Mouse (Mus musculus) thymus, postnatal 4 days (tissue): Measurements from ENCODE around the gene Slc17a2.
"Not testable (repeated sequence)": the region's sequence is repeated elsewhere in the genome, so short reads cannot be mapped to it uniquely, and the experiment has no call there.

Experiments used
- DNase-seq: peaks from one replicate; pipeline ENCODE4 v3.0.0; 2021

The Slc17a2 gene

DNA sequence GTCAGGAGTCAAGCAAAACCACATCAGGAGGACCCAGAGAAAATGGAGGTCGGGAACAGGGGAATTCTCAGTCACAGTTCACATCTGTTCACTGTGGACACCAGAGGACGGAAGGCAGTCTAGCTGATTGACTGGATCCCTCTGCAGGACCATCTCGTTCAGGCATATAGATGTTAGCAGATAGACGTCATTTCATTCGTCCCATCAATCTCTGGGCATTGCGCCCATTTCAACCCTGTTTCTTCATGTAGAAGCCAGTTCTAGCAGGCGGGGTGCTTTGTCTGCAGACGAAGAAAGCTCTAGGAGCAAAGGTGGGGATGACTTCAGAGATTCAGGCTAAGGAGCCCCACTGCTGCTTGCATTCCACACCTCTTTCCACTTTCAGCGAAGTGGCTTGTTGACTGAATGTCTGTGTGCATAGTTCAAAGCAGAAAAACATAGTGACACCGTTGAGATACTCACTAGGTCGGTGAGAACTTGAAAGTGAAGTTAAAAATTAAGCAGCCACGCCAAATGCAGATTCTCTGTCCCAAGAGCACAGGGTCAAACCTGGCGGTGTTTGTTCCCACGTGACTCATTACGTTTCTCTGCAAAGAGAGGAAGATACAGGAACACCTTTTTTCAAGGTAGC, at the start of gene Slc17a2:
Slc17a2 (plus strand) TSS at position 572 of the 631 bp plus-strand sequence.
- DNase-seq, result no peak

DNA sequence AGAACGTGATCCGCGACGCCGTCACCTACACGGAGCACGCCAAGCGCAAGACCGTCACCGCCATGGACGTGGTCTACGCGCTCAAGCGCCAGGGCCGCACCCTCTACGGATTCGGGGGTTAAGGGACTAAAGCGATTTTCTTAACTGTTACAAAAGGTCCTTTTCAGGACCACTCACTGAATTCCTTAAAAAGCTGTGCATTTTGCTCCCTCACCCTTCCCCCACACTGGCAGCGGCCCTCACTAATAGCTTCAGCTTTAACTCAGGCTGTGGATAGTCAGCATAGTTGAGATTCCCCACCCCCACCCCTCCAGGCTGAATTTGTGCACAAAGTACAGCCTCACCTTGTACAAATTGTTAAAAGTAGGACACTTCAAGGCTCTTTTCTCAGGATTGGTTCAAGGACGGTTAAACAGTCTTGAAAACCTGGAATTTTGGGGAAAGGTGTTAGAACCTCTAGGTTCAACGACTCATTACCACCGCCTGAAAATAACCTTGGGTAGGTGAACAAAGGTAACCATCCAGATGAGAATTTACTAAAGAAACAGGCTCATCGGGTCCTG, 49.5 kb upstream of the Slc17a2 start:
- peak; percentile 46 for DNase-seq

DNA sequence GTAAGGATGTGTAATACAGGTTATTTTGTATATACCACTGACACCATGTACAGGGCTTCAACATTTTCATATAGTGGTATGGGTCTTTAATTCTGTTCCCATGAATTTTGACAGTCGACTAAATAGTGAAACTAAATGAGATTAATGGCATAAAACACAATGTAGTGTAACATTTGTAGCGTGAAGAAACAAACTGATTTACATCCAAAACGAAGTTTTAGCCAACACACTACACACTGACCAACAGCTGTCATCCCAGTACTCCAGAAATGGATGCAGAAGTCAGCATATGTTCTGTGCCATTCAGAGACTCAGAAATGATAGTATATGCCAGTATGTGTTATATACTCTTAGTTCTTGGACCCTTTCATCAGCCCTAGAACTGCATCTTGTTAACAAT, 48.9 kb upstream of the Slc17a2 start:
- no peak for DNase-seq

DNA sequence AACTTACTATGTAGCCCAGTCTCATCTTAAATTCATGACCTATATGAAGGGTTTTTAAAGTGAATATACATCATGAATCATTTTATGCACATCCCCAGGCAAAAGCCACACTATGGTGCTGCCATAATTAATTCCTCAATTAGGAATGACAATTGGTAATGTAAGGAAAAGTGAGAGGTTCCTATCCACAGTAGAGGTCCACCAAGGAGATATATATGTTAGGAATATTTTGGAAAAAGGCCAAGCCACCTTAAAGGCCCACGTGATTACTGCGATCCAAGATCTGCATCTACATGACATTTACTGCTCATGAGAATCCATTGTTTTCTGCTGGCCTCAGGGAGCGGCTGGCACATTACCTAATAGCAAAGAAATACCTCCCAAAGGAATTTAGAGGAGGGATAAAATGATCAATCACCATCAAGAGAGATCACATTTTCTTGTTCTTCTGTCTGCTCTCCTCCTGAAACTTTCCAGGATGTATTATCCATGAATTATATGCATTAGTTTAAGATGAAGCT, 47.5 kb upstream of the Slc17a2 start:
- no peak for DNase-seq

DNA sequence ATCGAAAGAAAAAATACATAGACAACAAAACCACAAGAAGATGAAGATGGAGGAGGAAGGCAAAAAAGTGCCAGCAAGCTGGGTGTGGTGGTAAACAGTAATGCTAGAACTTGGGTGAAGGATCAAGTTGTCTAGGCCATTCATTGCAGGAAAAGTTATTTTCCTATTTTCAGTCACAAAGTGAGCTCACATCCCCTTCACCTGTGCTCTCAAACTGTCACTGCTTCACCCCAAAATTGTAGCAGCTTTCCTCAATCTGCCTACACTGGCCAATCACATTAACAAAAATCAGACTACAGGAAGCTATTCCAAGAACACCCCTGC, 46.9 kb upstream of the Slc17a2 start:
- DNase-seq, result no peak

DNA sequence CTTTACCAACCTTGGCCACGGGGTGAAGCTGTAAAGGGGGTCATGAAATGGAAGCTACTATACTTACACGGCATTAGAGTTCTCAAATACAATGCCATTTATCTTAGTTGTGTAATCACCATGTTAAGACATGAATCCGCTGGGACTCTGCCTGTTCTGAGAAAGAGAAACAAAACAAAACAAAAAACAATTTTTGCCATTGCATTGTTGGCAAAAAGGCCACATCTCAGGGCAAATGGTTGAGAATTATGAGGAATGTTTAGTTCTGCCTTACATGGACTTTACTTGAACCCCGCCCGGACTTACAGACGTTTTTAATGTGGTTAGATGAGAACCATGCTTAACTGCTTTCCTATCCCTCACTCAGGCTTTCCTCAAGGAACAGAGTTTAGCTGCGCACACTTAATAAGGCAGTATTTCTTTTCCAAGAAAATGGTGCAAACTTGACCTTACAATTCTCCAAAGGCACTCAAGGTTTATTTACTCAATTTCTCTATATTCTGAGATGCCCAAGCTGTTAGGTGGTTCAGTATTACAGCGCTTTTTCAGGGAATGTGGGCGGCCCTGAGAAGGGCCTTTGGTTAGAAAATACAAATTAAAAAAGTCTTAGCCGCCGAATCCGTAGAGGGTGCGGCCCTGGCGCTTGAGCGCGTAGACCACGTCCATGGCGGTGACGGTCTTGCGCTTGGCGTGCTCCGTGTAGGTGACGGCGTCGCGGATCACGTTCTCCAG, 46.4 kb upstream of the Slc17a2 start:
- DNase-seq, result peak; percentile 65

DNA sequence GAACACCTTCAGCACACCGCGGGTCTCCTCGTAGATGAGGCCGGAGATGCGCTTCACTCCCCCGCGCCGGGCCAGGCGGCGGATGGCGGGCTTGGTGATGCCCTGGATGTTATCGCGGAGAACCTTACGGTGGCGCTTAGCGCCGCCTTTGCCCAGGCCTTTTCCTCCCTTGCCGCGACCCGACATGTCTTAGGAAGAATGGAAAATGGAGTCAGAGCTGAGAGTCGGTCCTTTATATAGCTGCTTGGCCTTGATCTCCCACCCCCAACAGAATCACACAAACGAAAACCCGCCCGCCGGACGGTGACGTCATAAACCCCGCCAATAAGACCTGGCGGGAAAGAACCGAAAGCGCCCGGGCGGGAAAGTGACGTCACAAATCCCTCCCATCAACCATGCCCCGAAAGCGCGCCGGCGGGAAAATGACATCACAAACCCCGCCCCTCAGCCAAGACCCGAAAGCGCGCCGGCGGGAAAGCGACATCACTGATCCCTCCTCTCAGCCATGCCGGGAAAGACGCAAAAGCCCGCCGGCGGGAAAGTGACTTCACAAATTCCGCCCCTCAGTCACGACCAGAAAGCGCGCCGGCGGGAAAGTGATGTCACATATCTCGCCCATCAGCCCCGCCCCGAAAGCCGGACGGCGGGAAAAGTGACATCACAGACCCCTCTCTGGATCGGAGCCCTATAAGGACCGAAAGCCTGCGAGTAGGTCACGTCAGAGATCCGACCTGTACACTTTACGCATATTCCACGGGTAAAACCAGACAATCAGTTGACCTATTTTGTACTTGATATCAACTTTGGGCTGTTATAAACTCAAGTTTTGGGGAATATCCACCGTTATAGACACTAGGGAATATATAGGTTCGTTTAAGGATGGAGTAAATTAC, 45.6 kb upstream of the Slc17a2 start, which contains the start of gene Hist1h4a:
Hist1h4a (minus strand) TSS at position 259 of the 893 bp plus-strand sequence.
- DNase-seq, result peak; percentile 99

DNA sequence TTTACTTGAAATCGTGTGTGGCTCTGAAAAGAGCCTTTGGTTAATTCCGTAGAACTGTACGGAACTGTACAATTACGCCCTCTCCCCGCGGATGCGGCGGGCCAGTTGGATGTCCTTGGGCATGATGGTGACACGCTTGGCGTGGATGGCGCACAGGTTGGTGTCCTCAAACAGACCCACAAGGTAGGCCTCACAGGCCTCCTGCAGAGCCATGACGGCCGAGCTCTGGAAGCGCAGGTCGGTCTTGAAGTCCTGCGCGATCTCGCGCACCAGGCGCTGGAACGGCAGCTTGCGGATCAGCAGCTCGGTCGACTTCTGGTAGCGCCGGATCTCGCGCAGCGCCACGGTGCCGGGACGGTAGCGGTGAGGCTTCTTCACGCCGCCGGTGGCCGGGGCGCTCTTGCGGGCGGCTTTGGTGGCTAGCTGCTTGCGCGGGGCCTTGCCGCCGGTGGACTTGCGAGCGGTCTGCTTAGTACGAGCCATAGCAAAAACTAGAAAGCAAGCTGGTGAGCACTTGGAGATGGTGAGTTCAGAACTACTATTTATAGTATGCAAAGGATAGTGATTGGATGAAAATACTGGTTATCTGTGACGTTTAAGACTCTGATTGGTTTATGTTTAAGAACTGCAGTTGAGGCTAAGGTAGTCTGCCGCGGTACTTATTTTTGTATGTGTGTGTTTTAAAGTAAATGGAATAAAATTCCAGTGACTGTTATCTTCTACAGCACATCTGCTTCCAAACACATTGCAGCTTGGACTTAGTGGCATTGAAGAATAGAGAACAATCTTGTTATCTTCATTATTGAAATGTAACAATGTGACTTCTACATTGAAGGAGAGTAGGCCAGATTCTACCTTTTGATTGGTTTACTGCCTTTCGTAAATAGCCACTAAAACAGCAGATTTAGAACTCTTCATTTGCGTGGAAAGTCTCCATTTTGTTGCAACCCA, 44.6 kb upstream of the Slc17a2 start, which contains the start of gene Hist1h3a:
Hist1h3a (minus strand) TSS at position 516 of the 951 bp plus-strand sequence.
- peak; percentile 72 for DNase-seq

DNA sequence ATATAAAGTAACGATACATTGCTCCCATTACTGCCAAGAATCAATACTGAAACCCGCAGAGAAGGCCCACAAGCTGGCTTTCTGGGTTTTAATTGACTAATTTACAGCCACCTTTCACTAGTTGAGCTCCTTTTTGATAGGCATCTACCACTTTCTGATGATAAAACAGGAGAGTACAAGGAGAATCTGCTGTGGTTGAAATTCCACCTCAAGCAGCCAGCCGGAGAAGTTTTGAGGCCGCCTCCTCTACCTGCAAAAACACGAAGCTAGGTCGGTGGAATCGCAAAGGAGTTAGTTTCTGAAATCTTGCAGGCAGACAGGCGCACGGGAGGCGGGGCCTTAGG, 43.6 kb upstream of the Slc17a2 start:
- DNase-seq, result no peak

DNA sequence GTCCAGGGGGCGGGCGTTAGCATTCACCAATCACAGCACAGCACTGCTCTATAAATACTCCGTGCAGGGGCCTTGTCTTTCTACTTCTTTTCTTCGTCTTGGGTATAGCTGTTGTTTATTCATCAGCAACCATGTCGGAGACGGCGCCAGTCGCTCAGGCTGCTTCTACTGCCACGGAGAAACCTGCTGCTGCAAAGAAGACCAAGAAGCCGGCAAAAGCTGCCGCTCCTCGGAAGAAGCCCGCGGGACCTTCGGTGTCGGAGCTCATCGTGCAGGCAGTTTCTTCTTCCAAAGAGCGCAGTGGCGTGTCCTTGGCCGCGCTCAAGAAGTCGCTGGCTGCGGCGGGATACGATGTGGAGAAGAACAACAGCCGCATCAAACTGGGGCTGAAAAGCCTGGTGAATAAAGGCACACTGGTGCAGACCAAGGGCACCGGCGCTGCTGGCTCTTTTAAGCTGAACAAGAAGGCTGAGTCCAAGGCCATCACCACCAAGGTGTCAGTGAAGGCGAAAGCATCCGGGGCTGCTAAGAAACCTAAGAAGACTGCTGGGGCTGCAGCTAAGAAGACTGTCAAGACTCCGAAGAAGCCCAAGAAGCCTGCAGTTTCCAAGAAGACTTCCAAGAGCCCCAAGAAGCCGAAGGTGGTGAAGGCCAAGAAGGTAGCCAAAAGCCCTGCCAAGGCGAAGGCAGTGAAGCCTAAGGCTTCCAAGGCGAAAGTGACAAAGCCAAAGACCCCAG, 43.0 kb upstream of the Slc17a2 start, which contains the start of gene Hist1h1a:
Hist1h1a (plus strand) TSS at position 81 of the 738 bp plus-strand sequence.
- peak; percentile 92 for DNase-seq

DNA sequence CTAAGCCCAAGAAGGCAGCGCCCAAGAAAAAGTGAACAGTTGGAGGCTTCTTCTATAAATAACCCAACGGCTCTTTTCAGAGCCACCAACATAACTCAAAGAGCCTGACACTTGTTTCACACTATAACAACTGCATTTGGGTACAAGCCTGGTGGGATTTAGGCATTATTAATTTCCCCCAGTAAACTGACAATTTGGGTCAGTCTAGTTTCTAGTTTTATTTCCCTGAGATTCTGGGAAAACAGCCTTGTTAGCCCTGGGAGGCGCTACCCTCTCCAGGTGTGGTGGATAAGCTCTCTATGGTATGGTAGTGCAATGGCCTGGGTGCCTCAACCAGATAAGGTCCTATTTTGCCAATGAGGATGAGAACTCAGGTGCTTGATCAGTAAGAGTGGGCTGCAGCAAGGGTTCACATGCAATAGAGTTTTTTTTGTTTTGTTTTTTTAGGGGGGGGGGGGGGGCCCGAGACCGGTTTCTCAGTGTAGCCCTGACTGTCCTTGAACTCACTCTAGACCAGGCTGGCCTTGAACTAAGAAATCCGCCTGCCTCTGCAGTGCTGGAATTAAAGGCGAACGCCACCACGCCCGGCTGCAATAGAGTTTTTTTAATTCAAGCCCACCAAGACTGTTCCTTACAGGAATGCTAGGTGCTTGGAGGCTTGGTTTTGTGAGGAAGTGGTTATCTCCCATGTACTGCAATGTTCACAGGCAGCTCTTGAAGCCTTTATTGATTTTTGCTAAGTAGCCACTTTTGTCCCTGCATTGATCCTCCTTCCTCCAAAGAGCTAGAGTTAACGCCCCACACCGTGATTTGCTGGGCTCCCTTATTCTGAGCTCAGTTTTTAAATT, 42.2 kb upstream of the Slc17a2 start:
- peak; percentile 21 for DNase-seq

DNA sequence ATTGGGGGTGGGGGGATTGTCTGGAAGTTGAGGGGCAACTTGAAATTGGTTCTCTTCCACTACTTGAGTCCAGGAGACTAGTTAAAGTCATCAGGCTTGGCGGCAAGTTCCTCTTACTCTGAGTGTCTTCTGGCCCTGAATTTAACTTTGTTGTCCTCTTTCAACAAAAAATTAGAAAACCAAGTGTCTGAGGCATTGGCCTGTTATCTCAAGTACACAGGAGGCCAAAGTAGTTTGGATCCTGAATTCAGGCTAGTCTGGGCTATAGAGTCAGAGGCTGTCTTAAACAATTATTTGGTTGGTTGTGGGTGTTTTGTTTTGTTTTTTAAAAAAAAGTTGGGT, 41.6 kb upstream of the Slc17a2 start:
- DNase-seq, result no peak

DNA sequence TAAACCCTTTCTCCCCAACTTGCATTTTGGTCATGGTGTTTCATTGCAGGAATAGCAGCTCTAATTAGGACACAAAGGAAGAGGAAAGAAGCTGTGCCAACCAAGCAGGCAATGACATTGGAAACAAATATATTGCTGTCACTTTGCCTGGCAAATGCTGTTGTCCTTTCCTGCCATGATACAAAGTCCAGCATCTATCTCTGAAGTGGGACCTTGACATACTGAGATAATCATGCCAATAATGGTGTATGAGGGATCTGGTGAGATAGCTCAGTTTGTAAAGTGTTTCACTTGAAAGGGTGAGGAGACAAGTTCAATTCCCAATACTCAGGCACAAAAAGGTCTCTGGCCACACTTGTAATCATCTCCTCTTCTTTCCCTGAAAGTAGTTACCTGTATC, 40.0 kb upstream of the Slc17a2 start:
- no peak for DNase-seq

DNA sequence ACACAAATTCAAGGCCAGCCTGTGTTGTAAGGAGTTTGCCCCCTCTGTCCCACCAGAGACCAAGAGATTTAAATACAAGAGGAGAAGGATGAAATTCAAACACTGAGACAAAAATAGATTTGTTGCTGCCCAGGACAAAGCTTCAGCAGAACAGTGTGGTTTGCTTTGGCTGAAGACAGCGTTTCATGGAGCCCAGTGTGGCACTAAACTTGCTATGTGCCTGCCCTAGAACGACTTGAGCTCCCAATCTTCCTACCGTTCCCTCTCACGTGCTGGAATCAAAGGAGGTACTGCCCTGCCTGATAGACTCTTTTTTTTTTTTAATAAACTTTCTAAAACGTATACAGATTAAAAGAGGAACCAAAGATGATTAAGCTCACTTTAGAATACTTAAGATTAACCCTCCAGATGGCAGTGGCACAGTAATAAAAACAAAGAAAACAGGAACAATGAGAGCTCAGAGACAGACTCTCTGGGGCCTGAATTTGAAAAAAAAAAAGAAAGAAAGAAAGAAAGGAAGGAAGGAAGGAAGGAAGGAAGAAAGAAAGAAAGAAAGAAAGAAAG, 37.9 kb upstream of the Slc17a2 start:
- no peak for DNase-seq

DNA sequence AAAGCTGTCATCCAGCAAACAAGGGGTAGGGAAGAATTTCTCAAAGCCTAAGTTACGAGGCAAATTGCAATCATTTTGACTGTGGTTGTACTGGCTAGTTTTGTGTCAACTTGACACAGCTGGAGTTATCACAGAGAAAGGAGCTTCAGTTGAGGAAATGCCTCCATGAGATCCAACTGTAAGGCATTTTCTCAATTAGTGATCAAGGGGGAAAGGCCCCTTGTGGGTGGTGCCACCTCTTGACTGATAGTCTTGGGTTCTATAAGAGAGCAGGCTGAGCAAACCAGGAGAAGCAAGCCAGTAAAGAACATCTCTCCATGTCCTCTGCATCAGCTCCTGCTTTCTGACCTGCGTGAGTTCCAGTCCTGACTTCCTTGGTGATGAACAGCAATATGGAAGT, 37.2 kb upstream of the Slc17a2 start, which contains the start of gene Trim38:
Trim38 (plus strand) TSS at position 301 of the 400 bp plus-strand sequence.
- not testable (repeated sequence) for DNase-seq

DNA sequence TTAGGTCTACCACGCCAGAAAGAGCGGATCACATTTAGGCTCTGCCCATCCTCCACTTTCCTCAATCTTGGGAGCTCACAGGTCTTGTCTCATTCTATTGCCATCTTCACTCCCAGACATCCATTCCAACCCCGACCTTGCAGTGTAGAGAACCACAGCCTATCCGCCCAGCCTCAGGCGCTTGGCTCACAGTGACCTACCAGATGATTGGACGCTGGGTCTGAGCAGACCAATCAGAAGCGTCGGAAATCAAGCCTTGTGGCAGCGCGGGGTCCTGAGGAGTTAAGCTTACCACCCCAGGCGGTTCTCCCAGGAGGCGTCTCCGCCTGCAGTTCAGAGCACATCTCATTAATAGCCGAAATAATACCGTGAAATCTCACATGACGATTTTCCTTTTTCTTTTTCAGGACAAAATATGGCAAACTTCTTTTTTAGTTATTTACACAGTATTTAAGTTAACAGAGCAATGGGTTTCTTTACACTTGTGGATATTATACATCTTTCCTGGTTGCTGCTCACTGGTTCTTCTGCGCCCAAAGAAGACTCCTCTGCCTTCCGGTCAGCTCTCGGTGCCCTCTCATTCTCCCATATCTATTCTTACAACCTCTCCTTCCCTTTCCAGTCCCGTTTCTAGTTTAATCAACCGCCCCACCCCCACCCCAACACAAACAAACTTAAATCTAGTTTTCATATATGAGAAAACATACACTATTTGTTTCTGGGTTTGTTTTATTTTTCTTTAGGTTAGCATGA, 34.1 kb upstream of the Slc17a2 start:
- peak; percentile 25 for DNase-seq

DNA sequence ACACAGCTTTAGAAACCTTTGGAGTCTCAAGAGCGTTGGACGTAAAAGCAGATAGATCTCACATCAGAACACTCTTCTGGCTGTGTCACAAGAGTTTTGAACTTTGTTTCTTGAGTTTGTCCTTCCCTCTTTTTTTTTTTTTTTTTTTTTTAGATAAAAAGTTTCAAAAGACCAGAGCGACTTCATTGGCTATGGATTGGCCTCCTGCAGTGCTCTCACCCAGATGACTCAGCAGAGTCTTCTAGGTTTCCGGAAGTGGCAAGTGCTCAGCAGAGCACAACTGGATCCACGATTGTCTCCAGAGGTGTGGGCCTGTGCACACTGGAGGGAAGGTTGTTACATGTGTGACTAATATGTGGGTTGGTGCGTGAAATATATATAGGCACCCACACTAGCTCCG, 28.5 kb upstream of the Slc17a2 start:
- DNase-seq, result no peak

DNA sequence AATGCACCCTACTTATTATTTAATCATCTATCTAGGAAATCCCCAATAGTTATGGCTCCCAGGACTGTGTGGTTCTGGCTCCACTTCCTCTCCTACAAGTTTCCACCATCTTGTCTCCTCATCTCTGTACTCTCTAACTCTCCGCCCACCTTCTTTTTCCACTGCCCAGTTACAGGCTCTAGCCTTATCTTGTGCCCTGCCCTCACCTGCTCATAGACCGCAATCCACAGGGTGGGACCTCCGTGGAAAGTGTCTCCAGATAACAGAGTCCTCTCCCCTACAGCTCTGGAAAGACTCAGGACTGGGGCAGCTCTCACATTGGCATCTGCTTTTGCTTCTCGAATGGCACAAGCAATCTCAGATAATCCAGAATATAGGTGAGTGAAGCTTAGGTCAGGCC, 27.8 kb upstream of the Slc17a2 start:
- no peak for DNase-seq

DNA sequence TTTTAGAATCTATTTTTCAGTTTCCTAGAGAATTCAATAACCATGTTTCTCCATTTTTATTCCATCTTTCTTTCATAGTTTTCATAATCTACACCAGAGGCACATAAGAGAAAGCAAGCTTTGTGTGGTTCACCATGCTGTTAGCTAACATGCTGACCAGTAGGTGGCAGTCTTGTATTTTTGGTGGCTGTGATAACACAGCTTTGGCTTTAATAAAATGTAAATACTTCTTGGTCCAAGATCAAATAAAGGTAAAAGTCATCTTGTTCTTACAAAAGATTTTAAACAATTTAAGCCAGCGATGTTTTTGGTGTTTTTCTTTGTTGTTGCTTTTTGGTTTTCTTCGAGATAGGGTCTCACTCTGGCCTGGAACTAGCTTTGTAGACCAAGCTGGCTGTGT, 14.3 kb upstream of the Slc17a2 start:
- peak; percentile 62 for DNase-seq
